Mouse (Mus musculus): Measurements from ENCODE around the gene Pigl. TPM values are rescaled to one million over a fixed set of nuclear protein-coding genes. Genes with fewer than 3 reads are reported as not detected.
A peak's percentile ranks its signal among the peaks of the same experiment; 100 is the strongest.
"Not testable (repeated sequence)": the region's sequence is repeated elsewhere in the genome, so short reads cannot be mapped to it uniquely, and the experiment has no call there.

The Pigl gene
- polyA plus RNA-seq, 1 experiment = 7.3 TPM

DNA sequence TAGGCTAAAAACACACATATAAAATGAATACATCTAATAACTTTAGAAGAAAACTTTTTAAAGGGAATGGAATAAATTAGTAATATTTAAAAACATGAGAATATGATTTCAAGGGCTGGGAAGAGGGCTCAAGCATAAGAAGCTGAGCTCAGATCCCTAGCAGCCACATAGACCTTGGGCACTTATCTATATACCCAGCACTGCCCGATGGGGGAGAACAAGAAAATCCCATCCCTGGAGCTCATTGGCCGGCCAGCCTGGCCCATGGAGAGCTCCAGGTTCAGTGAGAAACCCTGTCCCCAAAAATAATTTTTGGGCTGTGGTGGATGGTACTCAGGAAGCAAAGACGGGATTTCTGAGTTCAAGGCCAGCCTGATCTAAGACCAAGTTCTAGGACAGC is 7.6 kb downstream of the Pigl start:
- 95% methylated on average over 3 of the region's 3 CpGs for WGBS
- no peak for DNase-seq (ENCODE audit: low read depth, low spot score)

- no peak for DNase-seq (ENCODE audit: low read depth, low spot score)
These were observed 8.3 kb downstream of the Pigl start for GRCm38 (mm10) chr11:62466546-62466945.

GRCm38 (mm10) chr11:62467289-62467688 is 9.0 kb downstream of the Pigl start:
- not testable (repeated sequence) for DNase-seq (ENCODE audit: low read depth, low spot score)

More at GRCm38 (mm10) chr11:62466546-62466945, 8.3 kb downstream of the Pigl start:
- WGBS = 72% methylated on average over 3 of the region's 3 CpGs

- 89% methylated on average over 6 of the region's 6 CpGs for WGBS
- DNase-seq (ENCODE audit: low read depth, low spot score) = no peak
These were observed 12.2 kb downstream of the Pigl start for GRCm38 (mm10) chr11:62470451-62470850.

- 85% methylated on average over 5 of the region's 5 CpGs for WGBS
These were observed 15.3 kb downstream of the Pigl start for GRCm38 (mm10) chr11:62473516-62473915.

GRCm38 (mm10) chr11:62476156-62476555 is 17.9 kb downstream of the Pigl start:
- DNase-seq (ENCODE audit: low read depth, low spot score) = no peak
- WGBS = 88% methylated on average over 4 of the region's 4 CpGs

More at GRCm38 (mm10) chr11:62473516-62473915, 15.3 kb downstream of the Pigl start:
- DNase-seq (ENCODE audit: low read depth, low spot score) = no peak

GRCm38 (mm10) chr11:62478931-62479330 is 20.7 kb downstream of the Pigl start:
- 73% methylated on average over 6 of the region's 6 CpGs for WGBS
- DNase-seq (ENCODE audit: low read depth, low spot score) = no peak

GRCm38 (mm10) chr11:62479581-62479980 is 21.3 kb downstream of the Pigl start:
- DNase-seq (ENCODE audit: low read depth, low spot score) = no peak
- WGBS = 44% methylated on average over 5 of the region's 5 CpGs

- 33% methylated on average over 1 of the region's 1 CpGs for WGBS
These were observed 28.7 kb downstream of the Pigl start for GRCm38 (mm10) chr11:62486949-62487348.

GRCm38 (mm10) chr11:62487540-62488350 is 29.5 kb downstream of the Pigl start:
- DNase-seq (ENCODE audit: low read depth, low spot score) = no peak
- 83% methylated on average over 10 of the region's 10 CpGs for WGBS

More at GRCm38 (mm10) chr11:62486949-62487348, 28.7 kb downstream of the Pigl start:
- DNase-seq (ENCODE audit: low read depth, low spot score) = no peak

DNA sequence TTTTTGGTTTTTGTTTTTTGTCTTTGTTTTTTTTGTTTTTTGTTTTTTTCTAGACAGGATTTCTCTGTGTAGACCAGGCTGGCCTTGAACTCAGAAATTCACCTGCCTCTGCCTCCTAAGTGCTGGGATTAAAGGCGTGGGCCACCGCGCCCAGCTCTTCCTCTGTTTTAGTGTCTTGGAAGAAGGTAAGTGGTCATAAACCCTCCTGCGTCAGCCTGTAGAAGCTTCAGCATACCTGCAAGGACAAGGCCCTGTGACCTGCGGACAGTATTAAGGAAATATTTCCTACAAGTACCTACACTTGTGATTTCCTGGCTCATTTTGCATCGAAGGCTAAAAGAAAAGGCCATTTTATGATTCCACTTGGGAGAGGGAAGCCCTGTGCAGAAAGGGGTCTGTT is 35.4 kb downstream of the Pigl start:
- WGBS = 85% methylated on average over 6 of the region's 6 CpGs
- no peak for DNase-seq (ENCODE audit: low read depth, low spot score)

DNA sequence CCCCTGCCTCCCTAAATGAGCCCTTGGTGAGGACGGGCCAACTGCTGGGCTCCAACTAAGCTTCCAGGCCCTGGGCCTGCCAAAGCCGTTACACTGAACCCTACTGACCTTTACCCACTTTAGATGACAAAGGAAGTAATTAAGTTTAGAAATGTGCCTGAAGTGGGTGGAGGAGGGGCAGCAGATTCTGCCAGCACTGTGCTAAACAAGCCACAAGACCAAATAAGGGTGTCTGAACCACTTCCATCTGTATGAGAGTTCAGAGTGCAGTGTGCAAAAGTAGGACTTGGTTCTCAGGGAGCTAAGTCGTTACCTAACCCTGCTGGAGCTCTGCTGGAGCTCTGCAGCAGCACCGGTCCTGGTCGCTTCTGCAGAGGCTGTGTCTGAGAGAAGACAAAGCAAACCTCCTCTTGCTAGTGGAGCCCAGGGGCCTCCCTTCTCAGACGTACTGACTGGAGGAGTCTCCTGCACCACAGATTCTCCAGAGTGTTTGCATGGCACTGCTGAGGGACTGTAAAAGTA is 36.6 kb downstream of the Pigl start:
- peak; percentile 83 for DNase-seq (ENCODE audit: low read depth, low spot score)
- 4% methylated on average over 6 of the region's 6 CpGs for WGBS

- WGBS = 7% methylated on average over 9 of the region's 10 CpGs
- DNase-seq (ENCODE audit: low read depth, low spot score) = no peak
These were observed 37.1 kb downstream of the Pigl start for GRCm38 (mm10) chr11:62495276-62495801.

DNA sequence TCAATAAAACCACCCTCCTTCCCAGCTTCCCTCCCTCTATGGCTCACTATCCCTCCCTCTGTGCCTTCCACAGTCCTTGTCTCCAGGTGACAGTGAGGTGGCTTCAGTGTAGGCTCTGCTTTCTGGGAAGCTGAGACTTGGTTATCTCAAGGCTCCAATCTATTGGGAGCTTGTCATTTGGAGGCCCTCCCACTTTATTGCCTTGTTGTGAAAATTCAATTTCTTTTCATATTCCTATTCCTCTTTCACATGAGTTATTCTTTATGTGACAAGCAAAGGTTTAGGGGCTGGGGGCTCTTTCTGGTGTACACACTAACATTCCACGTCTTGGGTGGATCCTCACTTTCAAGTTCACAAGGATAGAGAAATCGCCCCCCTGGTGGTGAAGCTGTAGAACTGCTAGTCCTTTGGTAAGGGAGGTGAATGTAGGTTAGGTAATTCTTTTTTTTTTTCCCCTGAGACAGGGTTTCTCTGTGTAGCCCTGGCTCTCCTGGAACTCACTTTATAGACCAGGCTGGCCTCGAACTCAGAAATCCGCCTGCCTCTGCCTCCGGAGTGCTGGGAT is 38.0 kb downstream of the Pigl start:
- 45% methylated on average over 5 of the region's 5 CpGs for WGBS
- DNase-seq (ENCODE audit: low read depth, low spot score) = no peak

GRCm38 (mm10) chr11:62497181-62497580 is 38.9 kb downstream of the Pigl start:
- 33% methylated on average over 3 of the region's 3 CpGs for WGBS

DNA sequence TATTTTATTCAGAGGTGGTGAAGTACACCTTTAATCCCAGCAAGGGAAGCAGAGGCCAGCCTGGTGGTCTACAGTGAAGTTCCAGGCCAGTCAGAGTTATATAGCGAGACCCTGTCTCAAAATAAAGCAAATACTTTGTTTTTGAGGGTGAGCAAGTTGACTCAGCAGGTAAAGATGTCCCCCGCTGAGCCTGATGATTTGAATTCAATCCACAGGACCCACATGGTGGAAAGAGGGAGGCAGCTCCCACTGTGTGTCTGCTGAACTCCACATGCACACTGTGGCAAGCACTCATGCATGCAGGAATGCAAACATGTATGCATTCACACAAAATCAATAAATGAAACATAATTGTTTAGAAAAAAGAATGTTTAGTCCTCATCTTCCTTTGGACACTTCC is 40.5 kb downstream of the Pigl start:
- no peak for DNase-seq (ENCODE audit: low read depth, low spot score)
- 100% methylated on average over 2 of the region's 2 CpGs for WGBS

More at GRCm38 (mm10) chr11:62497181-62497580, 38.9 kb downstream of the Pigl start:
- no peak for DNase-seq (ENCODE audit: low read depth, low spot score)

- no peak for DNase-seq (ENCODE audit: low read depth, low spot score)
These were observed 42.3 kb downstream of the Pigl start for GRCm38 (mm10) chr11:62500529-62500928.

DNA sequence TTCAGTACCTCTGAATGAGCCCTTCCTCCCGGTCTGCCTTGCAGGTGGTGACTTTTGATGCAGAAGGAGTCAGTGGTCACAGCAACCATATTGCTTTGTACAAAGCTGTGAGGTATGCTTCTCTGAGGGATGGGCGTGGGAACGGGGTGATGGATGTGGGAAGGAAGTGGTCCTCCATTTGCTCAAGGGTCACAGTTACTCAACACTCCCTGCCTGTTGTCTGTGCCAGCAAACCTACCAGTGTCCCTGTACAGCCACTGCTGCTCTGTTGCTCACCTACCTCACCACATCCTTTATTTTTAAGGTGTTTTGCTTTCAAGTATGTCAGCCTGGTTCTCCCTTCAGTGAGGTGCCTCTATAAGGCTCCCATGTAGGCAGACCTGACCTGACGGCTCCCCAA is 49.4 kb downstream of the Pigl start:
- WGBS = 84% methylated on average over 4 of the region's 4 CpGs

More at GRCm38 (mm10) chr11:62500529-62500928, 42.3 kb downstream of the Pigl start:
- WGBS = 29% methylated on average over 2 of the region's 2 CpGs

DNA sequence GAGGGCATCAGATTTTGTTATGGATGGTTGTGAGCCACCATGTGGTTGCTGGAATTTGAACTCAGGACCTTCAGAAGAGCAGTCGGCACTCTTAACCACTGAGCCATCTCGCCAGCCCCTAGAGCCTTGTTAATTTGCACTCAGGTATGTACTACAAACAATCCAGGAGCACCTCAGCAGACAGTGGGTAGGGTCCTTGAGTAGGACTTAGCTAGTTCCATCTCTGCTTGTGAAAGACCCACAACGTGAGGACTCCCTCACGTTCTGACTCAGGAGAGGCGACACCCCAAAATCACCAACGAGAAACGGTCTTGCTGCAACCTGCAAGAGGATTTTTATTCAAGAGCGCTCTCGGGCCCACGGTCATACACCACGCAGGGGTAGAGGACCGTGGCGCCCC is 50.1 kb downstream of the Pigl start:
- not testable (repeated sequence) for DNase-seq (ENCODE audit: low read depth, low spot score)
- WGBS = 95% methylated on average over 13 of the region's 13 CpGs

More for the DNA sequence above, 49.4 kb downstream of the Pigl start:
- DNase-seq (ENCODE audit: low read depth, low spot score) = no peak

DNA sequence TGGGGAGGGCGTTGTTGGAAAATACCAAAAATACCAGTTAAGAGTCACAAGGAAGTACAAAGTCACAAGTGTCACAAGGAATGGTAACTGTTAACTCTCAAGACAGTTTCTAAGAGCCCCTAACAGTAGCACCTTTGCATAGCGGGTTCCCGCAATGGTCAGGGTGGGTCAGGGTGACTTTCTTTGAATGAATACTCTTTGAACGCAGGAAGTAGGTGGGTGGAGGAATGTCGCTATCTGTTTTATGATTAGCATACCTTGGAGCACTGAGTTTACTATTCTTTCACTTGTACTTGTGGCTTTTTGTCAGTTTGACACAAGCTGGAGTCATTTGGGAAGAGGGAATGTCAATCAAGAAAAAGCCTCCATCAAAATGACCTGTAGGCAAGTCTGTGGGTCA is 50.6 kb downstream of the Pigl start:
- 92% methylated on average over 5 of the region's 5 CpGs for WGBS
- not testable (repeated sequence) for DNase-seq (ENCODE audit: low read depth, low spot score)
